Mouse (Mus musculus) layer of hippocampus, adult 8-10 months (tissue): ENCODE measurements around the gene Rps2. TPM values are rescaled to one million over a fixed set of nuclear protein-coding genes. Genes with fewer than 3 reads are reported as not detected.

Source experiments
- DNase-seq, 2 experiments: peaks; one replicate each; pipeline ENCODE4 v3.0.0; 2022; ENCODE audit warnings: low spot score in 2 of 2
- total RNA-seq, 4 experiments: library from RNA; stranded (reverse); gene quantifications; 2 replicates each; pipeline ENCODE4 v1.2.4; 2022

The Rps2 gene
- total RNA-seq, 4 experiments from 2014 or later, result 282 to 365 (median 323) TPM

DNA sequence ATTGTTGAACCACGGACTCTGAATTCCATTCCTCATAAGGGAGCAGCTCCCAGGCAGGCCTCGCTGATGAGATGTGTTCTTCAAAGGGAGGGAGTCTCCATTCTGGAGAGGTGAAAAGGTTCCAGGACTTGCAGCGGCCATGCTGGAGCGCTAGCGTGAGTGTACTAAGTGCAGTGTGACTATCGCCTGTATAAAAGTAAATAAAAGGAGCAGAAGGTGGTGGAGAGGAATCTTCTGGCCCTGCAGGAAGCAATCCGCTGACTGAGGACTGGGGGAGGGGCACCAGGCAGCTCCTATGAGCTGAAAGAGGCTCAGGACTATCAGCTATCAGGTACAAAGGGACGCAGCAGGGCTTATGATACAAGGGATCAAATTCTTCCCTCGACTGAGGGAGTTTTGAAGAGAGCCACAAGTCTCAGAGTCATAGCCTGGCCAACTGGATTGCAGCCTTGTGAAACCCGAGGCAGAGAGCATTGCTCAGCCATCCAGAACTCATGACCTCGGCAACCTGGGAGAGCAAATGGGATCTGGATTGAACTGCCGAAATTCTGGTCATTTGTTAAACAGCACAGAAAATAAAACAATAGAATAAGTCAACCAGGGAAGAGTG is 48.5 kb downstream of the Rps2 start:
- no peak for DNase-seq

GRCm38 (mm10) chr17:24769146-24769545 is 51.2 kb downstream of the Rps2 start:
- no peak for DNase-seq

Other genes with a start within 250 kb of the Rps2 start
- gene E4f1, start 247.8 kb upstream of the Rps2 start, total RNA-seq, result 10 to 100 TPM; 31.0 to 44.2 (median 38.4) TPM
- gene Pgp, start 247.7 kb upstream of the Rps2 start, total RNA-seq, result 10 to 100 TPM; 54.8 to 62.3 (median 57.7) TPM
- 1 to 10 TPM in 2 of 4 experiments, under 1 TPM in 2; 0.90 to 2.0 (median 1.4) TPM for gene Bricd5, start 244.2 kb upstream of the Rps2 start, total RNA-seq
- 10 to 100 TPM; 39.7 to 43.9 (median 41.9) TPM for gene Mlst8, start 239.0 kb upstream of the Rps2 start, total RNA-seq
- 100 to 1,000 TPM; 134 to 172 (median 153) TPM for gene Caskin1, start 229.5 kb upstream of the Rps2 start, total RNA-seq
- 100 to 1,000 TPM in 2 of 4 experiments, 10 to 100 TPM in 2; 82.9 to 106 (median 97.4) TPM for gene Traf7, start 190.2 kb upstream of the Rps2 start, total RNA-seq
- gene Rab26, start 183.9 kb upstream of the Rps2 start, total RNA-seq, result 10 to 100 TPM; 63.4 to 66.7 (median 65.6) TPM
- gene Pkd1, start 168.3 kb upstream of the Rps2 start, total RNA-seq, result 100 to 1,000 TPM in 1 of 4 experiments, 10 to 100 TPM in 3; 72.1 to 120 (median 88.4) TPM
- gene Tsc2, start 85.5 kb upstream of the Rps2 start, total RNA-seq, result 100 to 1,000 TPM; 149 to 212 (median 191) TPM
- gene Nthl1, start 85.4 kb upstream of the Rps2 start, total RNA-seq, result 1 to 10 TPM; 6.5 to 9.1 (median 7.6) TPM
- 10 to 100 TPM; 41.9 to 48.7 (median 44.1) TPM for gene Slc9a3r2, start 67.8 kb upstream of the Rps2 start, total RNA-seq
- 1 to 10 TPM in 3 of 4 experiments, not detected in 1; 1.1 to 2.6 (median 2.5) TPM for gene Npw, start 59.7 kb upstream of the Rps2 start, total RNA-seq
- gene Zfp598, start 48.4 kb upstream of the Rps2 start, total RNA-seq, result 10 to 100 TPM; 36.8 to 41.6 (median 38.2) TPM
- gene Syngr3, start 28.2 kb upstream of the Rps2 start, total RNA-seq, result 100 to 1,000 TPM; 137 to 165 (median 150) TPM
- gene Gfer, start 22.0 kb upstream of the Rps2 start, total RNA-seq, result 10 to 100 TPM; 17.9 to 23.4 (median 21.1) TPM
- gene Noxo1, start 21.9 kb upstream of the Rps2 start, total RNA-seq, result 1 to 10 TPM; 2.0 to 4.3 (median 3.4) TPM
- 10 to 100 TPM; 24.2 to 32.3 (median 27.8) TPM for gene Tbl3, start 10.5 kb upstream of the Rps2 start, total RNA-seq
- gene Rnf151, start 53 bp upstream of the Rps2 start, total RNA-seq, result under 1 TPM in 2 of 4 experiments, not detected in 2; 0.36 to 0.47 TPM
- gene Ndufb10, start 6.4 kb downstream of the Rps2 start, total RNA-seq, result 100 to 1,000 TPM; 214 to 227 (median 222) TPM
- gene Rpl3l, start 9.7 kb downstream of the Rps2 start, total RNA-seq, result under 1 TPM; 0.23 to 0.77 (median 0.54) TPM
- gene Msrb1, start 18.5 kb downstream of the Rps2 start, total RNA-seq, result 10 to 100 TPM; 41.1 to 50.5 (median 47.2) TPM
- under 1 TPM in 1 of 4 experiments, not detected in 3; 0.23 TPM for gene Hs3st6, start 34.9 kb downstream of the Rps2 start, total RNA-seq
- not detected for gene Meiob, start 86.2 kb downstream of the Rps2 start, total RNA-seq
- gene Hagh, start 122.0 kb downstream of the Rps2 start, total RNA-seq, result 100 to 1,000 TPM; 121 to 133 (median 126) TPM
- gene Fahd1, start 132.2 kb downstream of the Rps2 start, total RNA-seq, result 10 to 100 TPM; 18.5 to 21.1 (median 20.6) TPM
- gene Igfals, start 147.9 kb downstream of the Rps2 start, total RNA-seq, result not detected
- gene Nubp2, start 168.2 kb downstream of the Rps2 start, total RNA-seq, result 10 to 100 TPM; 32.1 to 36.8 (median 33.3) TPM
- 10 to 100 TPM; 40.6 to 45.3 (median 41.8) TPM for gene Spsb3, start 168.5 kb downstream of the Rps2 start, total RNA-seq
- gene Eme2, start 177.0 kb downstream of the Rps2 start, total RNA-seq, result 10 to 100 TPM; 54.6 to 64.3 (median 62.0) TPM
- 10 to 100 TPM; 63.3 to 78.7 (median 73.4) TPM for gene Mrps34, start 177.0 kb downstream of the Rps2 start, total RNA-seq
- 10 to 100 TPM; 50.9 to 64.2 (median 51.9) TPM for gene Nme3, start 178.4 kb downstream of the Rps2 start, total RNA-seq
- gene Mapk8ip3, start 218.9 kb downstream of the Rps2 start, total RNA-seq, result 100 to 1,000 TPM; 384 to 435 (median 406) TPM
- 1 to 10 TPM; 5.5 to 8.8 (median 7.9) TPM for gene Jpt2, start 242.6 kb downstream of the Rps2 start, total RNA-seq